Mouse (Mus musculus): ENCODE data around the gene Nlrp1a.

GRCm38 (mm10) chr11:71107128-71107527 is 37.4 kb downstream of the Nlrp1a start:
- TF ChIP-seq CTCF (IDR thresholded peaks at IDR 0.05; ENCODE audit: low read depth) (no peak), EP300 (IDR thresholded peaks at IDR 0.05; ENCODE audit: low read depth) (no peak)
